8 mouse cellular contexts compared by ENCODE assay signal in the genomic region with DNA sequence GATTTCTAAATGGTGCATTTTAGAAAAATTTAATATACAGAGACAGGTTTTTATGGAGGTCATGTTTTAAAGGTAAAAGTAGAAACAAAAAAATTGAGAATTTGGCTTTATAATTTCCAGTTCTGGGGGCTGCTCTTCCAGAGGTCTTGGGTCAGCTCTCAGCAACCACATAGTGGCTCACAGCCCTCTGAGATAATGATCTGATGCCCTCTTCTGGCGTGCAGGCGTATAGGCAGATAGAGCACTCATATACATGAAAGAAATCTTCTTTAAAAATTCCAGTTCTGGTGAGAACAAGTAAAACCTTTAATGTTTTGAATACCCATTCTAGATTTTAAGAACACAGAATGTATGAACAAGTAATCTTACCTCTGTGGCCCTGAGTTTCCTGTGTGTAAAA. TPM values are rescaled to one million over a fixed set of nuclear protein-coding genes. Genes with fewer than 3 reads are reported as not detected.
DNase-seq lines count a peak whose midpoint lies in the region; ATAC-seq lines count a peak whose summit lies in the region.

No protein-coding gene starts in this region.

- H3K36me3 ChIP-seq in forebrain, embryonic 13.5 days (ENCODE audit: poor library complexity, severe bottlenecking) = peaks cover 78% of the 10 kb centered on the region
- H3K36me3 ChIP-seq in forebrain, embryonic 12.5 days (replicated peaks) = peaks cover 79% of the 10 kb centered on the region
- peaks cover 73% of the 10 kb centered on the region for H3K36me3 ChIP-seq in midbrain, embryonic 13.5 days
- peaks cover 28% of the 10 kb centered on the region for H3K36me3 ChIP-seq in midbrain, embryonic 11.5 days (ENCODE audit: control insufficient read depth, insufficient read depth, low read length)
- H3K36me3 ChIP-seq in liver, embryonic 13.5 days = peaks cover 81% of the 10 kb centered on the region

- no peak for DNase-seq in midbrain, embryonic 11.5 days (ENCODE audit: low spot score, missing footprints)
- DNase-seq in liver, embryonic 13.5 days = no peak
- DNase-seq in thymus, postnatal 25 days = peak; percentile 30
- no peak for DNase-seq in left cerebral cortex, postnatal 14 days (ENCODE audit: low spot score in 2 of 2)
- no peak for DNase-seq in gastrocnemius, postnatal 14 days

- ATAC-seq in forebrain, embryonic 13.5 days = peak; percentile 71; the same call in 1 of the 2 replicates
- no peak for ATAC-seq in forebrain, embryonic 12.5 days (ENCODE audit: low FRiP score)
- peak; percentile 75 for ATAC-seq in midbrain, embryonic 13.5 days
- ATAC-seq in midbrain, embryonic 11.5 days (ENCODE audit: low FRiP score) = no peak
- 0 out of 2 replicates have a peak, but pooled peaks have one; percentile 47 for ATAC-seq in liver, embryonic 13.5 days (ENCODE audit: low read depth)

- H3K27me3 ChIP-seq in forebrain, embryonic 13.5 days = no peaks in the 10 kb centered on the region
- H3K27me3 ChIP-seq in forebrain, embryonic 12.5 days = no peaks in the 10 kb centered on the region
- H3K27me3 ChIP-seq in midbrain, embryonic 13.5 days = no peaks in the 10 kb centered on the region
- H3K27me3 ChIP-seq in midbrain, embryonic 11.5 days (ENCODE audit: control insufficient read depth, insufficient read depth, low read length) = no peaks in the 10 kb centered on the region
- no peaks in the 10 kb centered on the region for H3K27me3 ChIP-seq in liver, embryonic 13.5 days

- H3K27ac ChIP-seq in forebrain, embryonic 13.5 days = no peak overlapping the region
- no peak overlapping the region for H3K27ac ChIP-seq in forebrain, embryonic 12.5 days
- no peak overlapping the region for H3K27ac ChIP-seq in midbrain, embryonic 13.5 days
- H3K27ac ChIP-seq in midbrain, embryonic 11.5 days (ENCODE audit: low read depth, low read length) = no peak overlapping the region
- H3K27ac ChIP-seq in liver, embryonic 13.5 days = no peak overlapping the region

- WGBS in forebrain, embryonic 13.5 days = 38% methylated on average over 2 of the region's 2 CpGs
- 44% methylated on average over 2 of the region's 2 CpGs for WGBS in forebrain, embryonic 12.5 days
- WGBS in midbrain, embryonic 13.5 days = 51% methylated on average over 2 of the region's 2 CpGs
- WGBS in midbrain, embryonic 11.5 days = 40% methylated on average over 2 of the region's 2 CpGs
- WGBS in liver, embryonic 13.5 days (ENCODE audit: insufficient replicate concordance) = 39% methylated on average over 2 of the region's 2 CpGs

- no peaks in the 10 kb centered on the region for H3K4me1 ChIP-seq in forebrain, embryonic 13.5 days
- H3K4me1 ChIP-seq in forebrain, embryonic 12.5 days = no peaks in the 10 kb centered on the region
- H3K4me1 ChIP-seq in midbrain, embryonic 13.5 days (replicated peaks) = no peaks in the 10 kb centered on the region
- no peaks in the 10 kb centered on the region for H3K4me1 ChIP-seq in midbrain, embryonic 11.5 days (ENCODE audit: control insufficient read depth, insufficient read depth, low read length)
- no peaks in the 10 kb centered on the region for H3K4me1 ChIP-seq in liver, embryonic 13.5 days (replicated peaks)

- intact Hi-C loops in left cerebral cortex, postnatal 14 days (cut with DNase I) = loop anchor here (5.0 kb wide), 1 partner anchor 73 kb away; no protein-coding TSS in a partner anchor
- intact Hi-C loops in gastrocnemius, postnatal 14 days (cut with DNase I; ENCODE audit: low total_unique reads) = no loop called here

- no peak overlapping the region for H3K4me3 ChIP-seq in forebrain, embryonic 13.5 days
- no peak overlapping the region for H3K4me3 ChIP-seq in forebrain, embryonic 12.5 days (replicated peaks)
- no peak overlapping the region for H3K4me3 ChIP-seq in midbrain, embryonic 13.5 days (replicated peaks)
- H3K4me3 ChIP-seq in midbrain, embryonic 11.5 days (ENCODE audit: low read depth, low read length) = no peak overlapping the region
- H3K4me3 ChIP-seq in liver, embryonic 13.5 days (replicated peaks) = no peak overlapping the region

- H3K9ac ChIP-seq in forebrain, embryonic 13.5 days = no peak overlapping the region
- H3K9ac ChIP-seq in forebrain, embryonic 12.5 days = no peak overlapping the region
- H3K9ac ChIP-seq in midbrain, embryonic 13.5 days (replicated peaks) = no peak overlapping the region
- no peak overlapping the region for H3K9ac ChIP-seq in midbrain, embryonic 11.5 days (ENCODE audit: low read length)
- no peak overlapping the region for H3K9ac ChIP-seq in liver, embryonic 13.5 days

- no peaks in the 10 kb centered on the region for H3K9me3 ChIP-seq in forebrain, embryonic 13.5 days (replicated peaks)
- H3K9me3 ChIP-seq in forebrain, embryonic 12.5 days = no peaks in the 10 kb centered on the region
- no peaks in the 10 kb centered on the region for H3K9me3 ChIP-seq in midbrain, embryonic 13.5 days
- no peaks in the 10 kb centered on the region for H3K9me3 ChIP-seq in midbrain, embryonic 11.5 days (ENCODE audit: control insufficient read depth, low read length)
- H3K9me3 ChIP-seq in liver, embryonic 13.5 days (replicated peaks) = no peaks in the 10 kb centered on the region

- H3K4me2 ChIP-seq in forebrain, embryonic 13.5 days = no peak overlapping the region
- H3K4me2 ChIP-seq in forebrain, embryonic 12.5 days = no peak overlapping the region
- H3K4me2 ChIP-seq in midbrain, embryonic 13.5 days (replicated peaks) = no peak overlapping the region
- no peak overlapping the region for H3K4me2 ChIP-seq in midbrain, embryonic 11.5 days
- no peak overlapping the region for H3K4me2 ChIP-seq in liver, embryonic 13.5 days

RNA-seq across cellular contexts. Expression of a gene that starts 56.6 kb away (rescaled TPM):
- polyA plus RNA-seq in forebrain, embryonic 13.5 days (2015; fragmentation: Nextera tagmentation; extraction: Ambion mirVana) = 165 and 170 TPM in 2 replicates
- polyA plus RNA-seq in forebrain, embryonic 12.5 days (2016; fragmentation: Nextera tagmentation; extraction: Ambion mirVana) = 138 and 146 TPM in 2 replicates
- polyA plus RNA-seq in midbrain, embryonic 13.5 days (2015; fragmentation: Nextera tagmentation; extraction: Ambion mirVana) = 178 and 181 TPM in 2 replicates
- polyA plus RNA-seq in midbrain, embryonic 11.5 days (2014; fragmentation: Nextera tagmentation; extraction: Ambion mirVana) = 110 and 115 TPM in 2 replicates
- 37.1 and 37.9 TPM in 2 replicates for polyA plus RNA-seq in liver, embryonic 13.5 days (2015; fragmentation: Nextera tagmentation; extraction: Ambion mirVana)
- 100 to 1,000 TPM; 103 to 107 TPM for total RNA-seq in left cerebral cortex, postnatal 14 days (2021)
- total RNA-seq in gastrocnemius, postnatal 14 days (2021) = 10 to 100 TPM; 25.2 to 27.1 TPM

Comparison
In these comparisons a context has a peak if more than half of its experiments do, and no peak if none do; other contexts are left out.
1. ATAC-seq: peak in forebrain, embryonic 13.5 days (single experiment), midbrain, embryonic 13.5 days (single experiment) and liver, embryonic 13.5 days (single experiment); none in forebrain, embryonic 12.5 days (single experiment) and midbrain, embryonic 11.5 days (single experiment).